Mouse (Mus musculus): ENCODE data around the gene Gap43. TPM values are rescaled to one million over a fixed set of nuclear protein-coding genes. Genes with fewer than 3 reads are reported as not detected.

Gene Gap43
- polyA plus RNA-seq, 1 experiment from 2014 or later = 1,991 TPM

DNA sequence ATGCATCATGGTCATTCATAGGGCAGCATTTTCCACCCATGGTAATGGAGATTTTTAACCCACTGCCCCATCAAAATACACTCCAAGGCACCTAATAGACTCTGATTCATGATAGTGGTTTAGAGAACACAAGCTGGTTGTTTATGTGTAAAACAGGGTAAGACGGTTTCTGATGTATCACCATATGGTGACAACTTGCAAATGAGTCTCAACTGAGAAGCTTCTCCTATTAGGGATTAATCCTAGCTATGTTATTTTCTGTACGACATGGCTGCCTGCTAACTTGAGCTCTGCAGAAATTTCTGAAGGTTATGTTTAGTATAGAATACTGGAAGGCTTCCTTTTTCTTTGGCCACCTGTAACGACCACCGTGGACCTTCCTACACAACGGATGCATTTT is 21.1 kb downstream of the Gap43 start:
- 87% methylated on average over 5 of the region's 5 CpGs for WGBS
- no peaks in the 10 kb centered on the region for H3K27me3 ChIP-seq (ENCODE audit: control insufficient read depth, insufficient read depth, low read depth, low read length)
- no peak overlapping the region for H3K4me2 ChIP-seq (ENCODE audit: low read length)
- no peak for ATAC-seq
- H3K9ac ChIP-seq (ENCODE audit: low read depth, low read length) = no peak overlapping the region
- H3K9me3 ChIP-seq (replicated peaks; ENCODE audit: control insufficient read depth, low read length, poor library complexity, severe bottlenecking) = no peaks in the 10 kb centered on the region
- no peak overlapping the region for H3K27ac ChIP-seq (ENCODE audit: low read length)
- H3K36me3 ChIP-seq (ENCODE audit: control insufficient read depth, insufficient read depth, low read length) = no peaks in the 10 kb centered on the region
- H3K4me1 ChIP-seq (ENCODE audit: control insufficient read depth, insufficient read depth, low read length) = 0 out of 2 replicates have a peak, but pooled peaks cover 2% of the 10 kb centered on the region
- no peak overlapping the region for H3K4me3 ChIP-seq (ENCODE audit: low read depth, low read length)

DNA sequence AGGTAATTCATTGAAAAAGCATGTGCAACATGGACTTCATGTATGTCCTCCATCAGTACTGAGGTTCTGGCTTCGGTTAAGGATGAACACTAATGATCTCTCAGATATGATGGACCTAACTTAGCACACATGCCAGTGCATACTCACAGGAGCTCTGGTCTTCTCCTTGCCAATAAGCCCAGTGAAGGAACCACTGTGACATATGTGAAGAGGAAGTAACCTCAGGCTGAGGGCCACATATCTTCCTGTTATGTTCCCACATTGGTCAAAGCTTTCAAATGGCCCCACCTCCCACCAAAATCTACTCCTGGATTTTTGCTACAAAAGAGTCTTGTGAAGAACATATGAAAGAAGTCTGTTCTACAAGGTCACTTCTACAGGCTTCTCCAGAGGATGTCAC is 28.3 kb downstream of the Gap43 start:
- H3K27me3 ChIP-seq (ENCODE audit: control insufficient read depth, insufficient read depth, low read depth, low read length) = no peaks in the 10 kb centered on the region
- no peak overlapping the region for H3K4me2 ChIP-seq (ENCODE audit: low read length)
- 81% methylated on average over 1 of the region's 1 CpGs for WGBS
- H3K4me1 ChIP-seq (ENCODE audit: control insufficient read depth, insufficient read depth, low read length) = peaks cover 16% of the 10 kb centered on the region
- H3K36me3 ChIP-seq (ENCODE audit: control insufficient read depth, insufficient read depth, low read length) = no peaks in the 10 kb centered on the region
- H3K4me3 ChIP-seq (ENCODE audit: low read depth, low read length) = no peak overlapping the region
- ATAC-seq = no peak
- no peak overlapping the region for H3K27ac ChIP-seq (ENCODE audit: low read length)
- H3K9ac ChIP-seq (ENCODE audit: low read depth, low read length) = no peak overlapping the region
- H3K9me3 ChIP-seq (replicated peaks; ENCODE audit: control insufficient read depth, low read length, poor library complexity, severe bottlenecking) = no peaks in the 10 kb centered on the region

DNA sequence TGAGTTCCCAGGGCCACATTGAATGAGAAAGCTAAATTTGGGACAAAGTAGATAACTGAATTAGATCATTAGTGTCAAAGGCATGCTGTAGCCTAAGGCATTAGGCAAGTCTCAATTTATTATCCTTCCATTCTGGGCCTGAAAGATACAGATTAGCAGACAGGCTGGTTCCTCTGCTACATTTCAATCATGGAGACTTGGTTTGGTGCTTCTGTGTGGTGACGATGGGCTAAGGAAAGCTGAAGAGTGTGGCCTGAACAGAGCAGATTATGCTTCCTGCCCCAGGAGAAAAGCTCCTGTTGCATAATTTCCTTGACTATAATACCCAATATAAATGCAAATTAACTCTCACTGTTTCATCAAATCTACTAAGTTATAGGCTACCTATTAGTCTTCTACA is 31.7 kb downstream of the Gap43 start:
- no peak overlapping the region for H3K4me2 ChIP-seq (ENCODE audit: low read length)
- H3K9me3 ChIP-seq (replicated peaks; ENCODE audit: control insufficient read depth, low read length, poor library complexity, severe bottlenecking) = no peaks in the 10 kb centered on the region
- ATAC-seq = peak; percentile 59
- no peaks in the 10 kb centered on the region for H3K27me3 ChIP-seq (ENCODE audit: control insufficient read depth, insufficient read depth, low read depth, low read length)
- 38% methylated on average over 1 of the region's 1 CpGs for WGBS
- no peak overlapping the region for H3K9ac ChIP-seq (ENCODE audit: low read depth, low read length)
- no peak overlapping the region for H3K4me3 ChIP-seq (ENCODE audit: low read depth, low read length)
- H3K36me3 ChIP-seq (ENCODE audit: control insufficient read depth, insufficient read depth, low read length) = no peaks in the 10 kb centered on the region
- peak overlapping the region; percentile 53; the same call in 1 of the 2 replicates for H3K27ac ChIP-seq (ENCODE audit: low read length)
- H3K4me1 ChIP-seq (ENCODE audit: control insufficient read depth, insufficient read depth, low read length) = peaks cover 43% of the 10 kb centered on the region

DNA sequence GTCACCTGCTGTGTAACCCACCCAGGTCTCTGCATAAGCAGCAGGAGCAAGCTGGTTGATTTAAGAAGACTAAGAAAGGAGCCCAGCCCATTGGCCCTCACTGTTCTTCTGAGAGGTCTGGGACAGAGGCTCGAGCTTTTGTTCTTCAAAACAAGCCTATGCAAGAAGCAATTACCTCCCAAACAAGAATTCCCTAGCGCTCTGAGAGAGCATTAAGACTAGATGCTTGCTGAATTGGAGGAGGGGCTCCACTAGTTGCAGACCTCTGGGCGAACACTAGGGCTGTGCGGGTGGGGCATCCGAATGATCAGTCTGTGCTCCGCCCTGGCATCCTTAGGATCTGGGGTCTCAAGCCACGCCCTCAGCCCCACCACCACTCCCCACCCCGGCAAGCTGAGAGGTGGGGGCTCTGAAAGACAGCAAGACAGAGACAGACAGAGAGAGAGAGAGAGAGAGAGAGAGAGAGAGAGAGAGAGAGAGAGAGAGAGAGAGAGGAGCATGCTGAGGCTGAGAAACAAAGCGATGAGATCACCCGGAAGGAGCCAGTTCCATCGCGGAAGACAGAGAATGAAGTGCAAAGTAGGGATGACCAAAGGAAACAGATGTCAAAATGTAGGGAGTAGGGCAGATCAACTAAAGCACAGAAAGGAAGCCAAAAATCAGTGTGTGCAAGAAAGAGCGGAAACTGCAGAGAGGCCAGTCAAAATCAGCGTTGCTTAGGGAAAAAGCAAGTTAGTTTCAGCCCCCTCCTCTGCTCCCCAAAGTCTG is 34.3 kb downstream of the Gap43 start:
- peak overlapping the region; percentile 42 for H3K4me2 ChIP-seq (ENCODE audit: low read length)
- H3K4me1 ChIP-seq (ENCODE audit: control insufficient read depth, insufficient read depth, low read length) = peaks cover 51% of the 10 kb centered on the region
- H3K4me3 ChIP-seq (ENCODE audit: low read depth, low read length) = peak overlapping the region; percentile 20; the same call in 1 of the 2 replicates
- no peaks in the 10 kb centered on the region for H3K36me3 ChIP-seq (ENCODE audit: control insufficient read depth, insufficient read depth, low read length)
- H3K27ac ChIP-seq (ENCODE audit: low read length) = peak overlapping the region; percentile 36
- peak; percentile 64 for ATAC-seq
- WGBS = 4% methylated on average over 14 of the region's 14 CpGs
- 0 out of 2 replicates have a peak overlapping the region, but pooled peaks have one; percentile 41 for H3K9ac ChIP-seq (ENCODE audit: low read depth, low read length)
- H3K9me3 ChIP-seq (replicated peaks; ENCODE audit: control insufficient read depth, low read length, poor library complexity, severe bottlenecking) = no peaks in the 10 kb centered on the region
- H3K27me3 ChIP-seq (ENCODE audit: control insufficient read depth, insufficient read depth, low read depth, low read length) = no peaks in the 10 kb centered on the region

- peak; percentile 34; the same call in 1 of the 2 replicates for ATAC-seq
- H3K27me3 ChIP-seq (ENCODE audit: control insufficient read depth, insufficient read depth, low read depth, low read length) = no peaks in the 10 kb centered on the region
- no peaks in the 10 kb centered on the region for H3K36me3 ChIP-seq (ENCODE audit: control insufficient read depth, insufficient read depth, low read length)
- no peak overlapping the region for H3K4me2 ChIP-seq (ENCODE audit: low read length)
- WGBS = 40% methylated on average over 6 of the region's 6 CpGs
- no peaks in the 10 kb centered on the region for H3K9me3 ChIP-seq (replicated peaks; ENCODE audit: control insufficient read depth, low read length, poor library complexity, severe bottlenecking)
- H3K9ac ChIP-seq (ENCODE audit: low read depth, low read length) = 0 out of 2 replicates have a peak overlapping the region, but pooled peaks have one; percentile 7
- H3K27ac ChIP-seq (ENCODE audit: low read length) = 0 out of 2 replicates have a peak overlapping the region, but pooled peaks have one; percentile 26
- H3K4me1 ChIP-seq (ENCODE audit: control insufficient read depth, insufficient read depth, low read length) = peaks cover 39% of the 10 kb centered on the region
- H3K4me3 ChIP-seq (ENCODE audit: low read depth, low read length) = no peak overlapping the region
Observed at GRCm38 (mm10) chr16:42303461-42303860, 37.0 kb downstream of the Gap43 start.

- Histone ChIP-seq H3K27me3 (ENCODE audit: control insufficient read depth, insufficient read depth, low read depth, low read length) (no peaks in the 10 kb centered on the region), H3K9me3 (replicated peaks; ENCODE audit: control insufficient read depth, low read length, poor library complexity, severe bottlenecking) (no peaks in the 10 kb centered on the region), H3K36me3 (ENCODE audit: control insufficient read depth, insufficient read depth, low read length) (peaks cover 3% of the 10 kb centered on the region; the same call in 1 of the 2 replicates), H3K4me2 (ENCODE audit: low read length) (no peak overlapping the region), H3K4me1 (ENCODE audit: control insufficient read depth, insufficient read depth, low read length) (peaks cover 7% of the 10 kb centered on the region), H3K27ac (ENCODE audit: low read length) (no peak overlapping the region), H3K4me3 (ENCODE audit: low read depth, low read length) (no peak overlapping the region), H3K9ac (ENCODE audit: low read depth, low read length) (no peak overlapping the region)
- 71% methylated on average over 5 of the region's 5 CpGs for WGBS
- no peak for ATAC-seq
Observed at GRCm38 (mm10) chr16:42294481-42294880, 46.0 kb downstream of the Gap43 start.

- no peak overlapping the region for H3K9ac ChIP-seq (ENCODE audit: low read depth, low read length)
- no peak overlapping the region for H3K4me2 ChIP-seq (ENCODE audit: low read length)
- H3K4me1 ChIP-seq (ENCODE audit: control insufficient read depth, insufficient read depth, low read length) = peaks cover 7% of the 10 kb centered on the region
- WGBS = 91% methylated on average over 2 of the region's 2 CpGs
- no peaks in the 10 kb centered on the region for H3K9me3 ChIP-seq (replicated peaks; ENCODE audit: control insufficient read depth, low read length, poor library complexity, severe bottlenecking)
- peaks cover 3% of the 10 kb centered on the region; the same call in 1 of the 2 replicates for H3K36me3 ChIP-seq (ENCODE audit: control insufficient read depth, insufficient read depth, low read length)
- no peak overlapping the region for H3K4me3 ChIP-seq (ENCODE audit: low read depth, low read length)
- no peak for ATAC-seq
- no peak overlapping the region for H3K27ac ChIP-seq (ENCODE audit: low read length)
- H3K27me3 ChIP-seq (ENCODE audit: control insufficient read depth, insufficient read depth, low read depth, low read length) = no peaks in the 10 kb centered on the region
Observed at GRCm38 (mm10) chr16:42294056-42294455, 46.4 kb downstream of the Gap43 start.

DNA sequence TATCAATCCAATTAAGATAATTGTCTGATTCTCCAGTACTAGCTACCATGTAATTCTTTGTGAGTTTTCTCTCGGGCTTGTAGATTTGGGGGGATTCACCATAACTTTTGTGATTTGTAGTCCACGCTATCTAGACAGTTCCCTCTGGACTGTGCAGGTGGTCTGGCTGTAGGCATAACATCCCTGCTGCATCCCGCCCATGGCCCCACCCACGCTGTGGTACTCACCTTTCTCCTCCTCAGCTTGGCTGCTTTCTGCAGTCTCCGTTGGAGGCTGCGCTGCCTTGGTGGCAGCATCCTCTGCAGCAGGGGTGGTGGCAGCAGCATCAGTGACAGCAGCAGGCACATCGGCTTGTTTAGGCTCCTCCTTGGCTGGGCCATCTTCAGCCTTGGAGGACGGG is 48.9 kb downstream of the Gap43 start:
- peak; percentile 76; the same call in 1 of the 2 replicates for ATAC-seq
- no peak overlapping the region for H3K27ac ChIP-seq (ENCODE audit: low read length)

DNA sequence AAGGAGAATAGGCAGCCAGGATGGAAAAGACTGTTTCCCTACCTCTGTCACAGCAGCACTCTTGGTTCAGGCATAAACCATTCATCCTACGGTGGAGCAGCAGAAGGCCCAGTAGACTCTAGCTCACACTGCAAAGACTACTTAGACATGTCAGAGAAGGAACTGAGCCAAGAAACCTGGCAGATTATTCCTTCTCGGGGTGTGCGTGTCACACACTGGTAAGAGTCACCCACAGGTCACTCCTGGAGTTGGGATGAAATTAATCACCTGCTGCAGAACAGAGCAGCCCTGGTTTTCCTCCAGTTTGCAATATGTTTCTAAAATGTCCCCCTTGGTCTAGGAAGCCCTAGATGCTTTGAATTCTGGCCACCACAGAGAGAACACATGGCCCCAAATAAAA is 56.4 kb downstream of the Gap43 start:
- Histone ChIP-seq H3K9me3 (replicated peaks; ENCODE audit: control insufficient read depth, low read length, poor library complexity, severe bottlenecking) (no peaks in the 10 kb centered on the region), H3K27ac (ENCODE audit: low read length) (no peak overlapping the region), H3K27me3 (ENCODE audit: control insufficient read depth, insufficient read depth, low read depth, low read length) (no peaks in the 10 kb centered on the region), H3K4me1 (ENCODE audit: control insufficient read depth, insufficient read depth, low read length) (no peaks in the 10 kb centered on the region), H3K4me2 (ENCODE audit: low read length) (no peak overlapping the region), H3K4me3 (ENCODE audit: low read depth, low read length) (no peak overlapping the region), H3K36me3 (ENCODE audit: control insufficient read depth, insufficient read depth, low read length) (peaks cover 11% of the 10 kb centered on the region), H3K9ac (ENCODE audit: low read depth, low read length) (no peak overlapping the region)
- ATAC-seq = no peak
- WGBS = 88% methylated on average over 3 of the region's 3 CpGs

More for the DNA sequence above, 48.9 kb downstream of the Gap43 start:
- H3K4me3 ChIP-seq (ENCODE audit: low read depth, low read length) = no peak overlapping the region
- peaks cover 10% of the 10 kb centered on the region; the same call in 1 of the 2 replicates for H3K36me3 ChIP-seq (ENCODE audit: control insufficient read depth, insufficient read depth, low read length)
- 50% methylated on average over 8 of the region's 8 CpGs for WGBS
- H3K9me3 ChIP-seq (replicated peaks; ENCODE audit: control insufficient read depth, low read length, poor library complexity, severe bottlenecking) = no peaks in the 10 kb centered on the region
- no peak overlapping the region for H3K9ac ChIP-seq (ENCODE audit: low read depth, low read length)
- H3K27me3 ChIP-seq (ENCODE audit: control insufficient read depth, insufficient read depth, low read depth, low read length) = no peaks in the 10 kb centered on the region
- H3K4me2 ChIP-seq (ENCODE audit: low read length) = no peak overlapping the region
- peaks cover 7% of the 10 kb centered on the region for H3K4me1 ChIP-seq (ENCODE audit: control insufficient read depth, insufficient read depth, low read length)

Data from midbrain, embryonic 16.5 days (tissue).